Mouse (Mus musculus) heart, postnatal 0 days (tissue): Measurements from ENCODE around the gene Ccdc57.

ENCODE experiments used
- CTCF ChIP-seq: IDR thresholded peaks from 2 replicates; pipeline ENCODE4 v1.5.1; 2016; ENCODE audit warnings: antibody characterized with exemption, control low read depth, low read depth
- EP300 ChIP-seq: IDR thresholded peaks from 2 replicates; pipeline ENCODE4 v1.6.1; 2016; ENCODE audit warnings: antibody characterized with exemption, low read depth

DNA sequence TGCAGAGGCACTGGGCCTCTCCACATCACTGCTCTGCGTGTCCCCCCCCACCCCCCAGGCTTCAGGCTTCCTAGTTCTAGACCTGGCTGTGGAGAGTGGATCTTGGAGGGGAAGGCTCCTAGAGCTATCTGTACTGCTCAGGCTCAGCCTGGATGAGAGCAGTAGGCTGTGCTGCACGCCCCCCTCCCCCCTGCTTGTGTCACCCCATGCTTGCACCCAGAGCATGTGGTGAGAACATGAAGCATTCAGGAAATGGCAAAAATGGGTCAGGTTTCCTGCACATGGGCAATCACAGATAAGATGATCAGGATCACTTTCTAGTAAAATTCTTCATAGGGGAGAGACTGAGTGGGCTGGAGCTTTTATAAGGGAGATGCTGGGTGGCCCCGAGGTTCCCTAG, 26.9 kb upstream of the Ccdc57 start:
- TF ChIP-seq CTCF (no peak), EP300 (no peak)
